Mouse (Mus musculus) liver, adult 2 months (tissue): Measurements from ENCODE around the gene Tln2.

Experiments used
- CTCF ChIP-seq: fragments of 200-500 bp; IDR thresholded peaks from 2 replicates; pipeline ENCODE4 v1.5.1; 2011; ENCODE audit warnings: low read depth, low read length, control low read depth
- POLR2A ChIP-seq: fragments of 200-500 bp; IDR thresholded peaks from 2 replicates; pipeline ENCODE4 v1.6.1; 2011; ENCODE audit warnings: low read length, control low read depth; ENCODE audit not compliant: insufficient read depth; ENCODE audit errors: extremely low read depth

GRCm38 (mm10) chr9:67435333-67436154, 124.0 kb downstream of the Tln2 start:
- TF ChIP-seq CTCF: no peak
- no peak for TF ChIP-seq POLR2A
